Mouse (Mus musculus) retina, postnatal 1 day (tissue): ENCODE data around the gene Abcd3.
A peak's percentile ranks its signal among the peaks of the same experiment; 100 is the strongest.

Source experiments
- DNase-seq: peaks from one replicate; pipeline ENCODE4 v3.0.0-alpha.2; 2012

The Abcd3 gene

GRCm38 (mm10) chr3:121814877-121815548 is at the start of gene Abcd3:
TSS of gene Abcd3 (minus strand) at chr3:121815302.
- peak; percentile 97 for DNase-seq

GRCm38 (mm10) chr3:121859142-121859541 is 44.0 kb upstream of the Abcd3 start:
- DNase-seq = peak; percentile 43

- no peak for DNase-seq
Observed at GRCm38 (mm10) chr3:121856131-121856530, 41.0 kb upstream of the Abcd3 start.

GRCm38 (mm10) chr3:121853781-121854520 is 38.8 kb upstream of the Abcd3 start:
- no peak for DNase-seq

GRCm38 (mm10) chr3:121852074-121852826 is 37.1 kb upstream of the Abcd3 start:
- no peak for DNase-seq

- DNase-seq = no peak
Observed at GRCm38 (mm10) chr3:121851006-121851405, 35.9 kb upstream of the Abcd3 start.

GRCm38 (mm10) chr3:121850381-121850780 is 35.3 kb upstream of the Abcd3 start:
- no peak for DNase-seq

GRCm38 (mm10) chr3:121847296-121847695 is 32.2 kb upstream of the Abcd3 start:
- no peak for DNase-seq

- no peak for DNase-seq
Observed at GRCm38 (mm10) chr3:121844658-121845057, 29.6 kb upstream of the Abcd3 start.

- DNase-seq = no peak
Observed at GRCm38 (mm10) chr3:121844013-121844412, 28.9 kb upstream of the Abcd3 start.

GRCm38 (mm10) chr3:121843254-121843653 is 28.2 kb upstream of the Abcd3 start:
- DNase-seq = no peak

GRCm38 (mm10) chr3:121842306-121842860 is 27.3 kb upstream of the Abcd3 start:
- no peak for DNase-seq

GRCm38 (mm10) chr3:121841412-121842014 is 26.4 kb upstream of the Abcd3 start:
- DNase-seq = no peak

GRCm38 (mm10) chr3:121840351-121840750 is 25.2 kb upstream of the Abcd3 start:
- DNase-seq = no peak

GRCm38 (mm10) chr3:121834732-121835131 is 19.6 kb upstream of the Abcd3 start:
- no peak for DNase-seq

- no peak for DNase-seq
Observed at GRCm38 (mm10) chr3:121834250-121834649, 19.1 kb upstream of the Abcd3 start.

- no peak for DNase-seq
Observed at GRCm38 (mm10) chr3:121825092-121825491, 10.0 kb upstream of the Abcd3 start.

- no peak for DNase-seq
Observed at GRCm38 (mm10) chr3:121824319-121824718, 9.2 kb upstream of the Abcd3 start.

- no peak for DNase-seq
Observed at GRCm38 (mm10) chr3:121822643-121823042, 7.5 kb upstream of the Abcd3 start.

- DNase-seq = no peak
Observed at GRCm38 (mm10) chr3:121821559-121822143, 6.5 kb upstream of the Abcd3 start.

GRCm38 (mm10) chr3:121819693-121820200 is 4.6 kb upstream of the Abcd3 start:
- DNase-seq = no peak

- no peak for DNase-seq
Observed at GRCm38 (mm10) chr3:121818736-121819396, 3.8 kb upstream of the Abcd3 start.
